Mouse (Mus musculus): ENCODE measurements around the gene Kctd17.

Gene Kctd17

DNA sequence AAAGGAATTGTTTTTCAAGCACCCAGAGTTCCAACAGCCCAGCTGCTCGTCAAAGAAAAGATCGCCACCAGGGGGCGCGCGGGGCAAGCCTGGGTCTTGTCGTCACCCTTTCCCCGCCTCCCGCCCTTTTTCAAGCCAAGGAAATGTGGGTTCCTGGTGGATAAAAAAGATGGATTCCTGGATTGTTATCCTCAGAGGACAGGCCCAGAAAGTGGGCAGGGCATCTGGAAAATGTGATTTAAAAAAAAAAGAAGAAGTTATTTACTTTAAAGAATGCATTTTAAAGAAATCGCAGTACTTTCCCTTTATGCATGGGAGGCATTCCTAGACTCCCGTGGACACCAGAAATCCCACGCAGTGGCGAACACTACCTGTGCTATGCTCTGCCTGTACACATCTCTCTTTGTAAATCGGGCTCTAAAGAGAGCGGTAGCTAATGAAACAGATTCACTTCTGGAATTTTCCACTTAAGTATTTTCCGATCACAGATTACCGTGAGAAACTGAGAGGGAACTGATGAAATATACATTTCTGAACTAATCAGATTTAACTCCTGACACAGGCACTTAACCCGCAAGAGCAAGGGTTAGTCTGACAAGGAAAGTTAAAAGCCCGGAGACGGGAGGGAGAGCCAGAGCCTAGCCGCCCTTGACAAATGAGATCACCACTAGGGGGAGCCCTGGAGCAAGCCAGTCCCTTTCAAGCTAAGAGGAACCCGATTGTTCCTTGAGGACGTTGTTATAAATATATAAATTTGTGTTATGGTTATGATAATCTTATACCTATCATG, 19.6 kb downstream of the Kctd17 start:
- 1% methylated on average over 22 of the region's 22 CpGs for WGBS

DNA sequence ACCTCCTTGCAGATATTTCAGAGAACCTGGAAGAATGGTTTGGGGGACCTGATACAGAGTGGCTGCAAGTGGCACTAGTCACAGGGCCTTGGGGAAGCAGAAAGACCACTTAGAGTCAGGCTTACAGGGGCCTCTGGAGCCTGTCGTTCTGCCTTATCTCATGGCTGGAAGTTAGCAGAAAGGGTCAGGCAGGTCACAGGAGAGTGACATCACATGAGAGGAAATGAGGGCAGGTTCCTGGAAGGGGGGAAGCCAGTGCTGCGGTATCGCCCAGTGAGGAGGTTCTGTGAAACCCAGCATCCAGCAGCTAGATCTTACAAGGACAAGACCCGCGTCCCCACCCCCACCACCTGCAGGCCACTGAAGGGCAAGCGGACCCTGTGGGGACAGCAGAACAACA, 20.8 kb downstream of the Kctd17 start:
- 81% methylated on average over 6 of the region's 6 CpGs for WGBS

DNA sequence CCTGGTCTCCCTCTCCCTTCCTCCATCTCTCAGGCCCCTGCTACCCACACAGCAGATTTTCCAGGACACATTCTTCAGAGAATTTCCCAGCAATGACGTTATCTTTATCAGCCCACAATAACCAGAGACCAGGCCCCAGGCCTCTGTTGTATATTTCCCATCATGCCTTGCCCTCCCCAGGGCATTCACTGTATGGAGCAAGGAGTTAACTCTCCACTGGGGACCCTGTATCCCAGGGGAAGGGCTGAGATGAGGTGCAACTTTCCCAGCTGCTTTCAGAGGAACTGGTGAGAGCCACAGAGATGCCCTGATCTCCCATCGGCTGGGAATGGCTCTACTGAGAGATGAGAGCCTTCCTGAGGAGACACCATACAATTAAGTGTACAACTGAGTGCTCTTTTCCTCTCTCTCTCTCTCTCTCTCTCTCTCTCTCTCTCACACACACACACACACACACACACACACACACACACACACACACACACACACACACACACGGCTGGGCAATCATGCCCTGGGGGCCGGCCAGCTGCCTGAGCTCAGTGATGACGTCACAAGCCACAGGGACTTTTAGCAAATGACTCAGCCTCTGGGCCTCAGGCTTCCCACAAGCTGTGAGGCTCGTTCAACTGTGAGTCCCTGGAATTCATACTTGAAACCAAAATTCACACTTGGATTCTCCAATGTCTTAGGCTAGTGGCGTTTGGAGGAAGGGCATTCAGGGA, 21.5 kb downstream of the Kctd17 start:
- WGBS: 31% methylated on average over 7 of the region's 7 CpGs

DNA sequence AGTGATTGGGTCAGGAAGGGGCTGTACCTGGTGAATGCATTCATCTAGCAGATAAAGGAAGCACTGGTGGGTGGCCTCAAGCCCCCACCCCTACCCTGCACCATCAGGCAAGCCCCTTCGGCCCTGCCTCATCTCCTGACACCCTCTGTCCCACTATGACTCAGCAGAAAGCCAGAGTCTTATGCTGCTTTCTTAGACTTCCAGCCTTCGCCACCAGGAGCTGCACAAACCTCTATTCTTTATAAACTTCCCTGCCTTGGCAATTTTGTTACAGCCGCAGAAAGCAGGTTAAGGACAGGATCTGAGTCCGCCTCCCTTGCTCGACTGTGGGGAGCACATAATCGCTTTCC, 22.0 kb downstream of the Kctd17 start:
- 83% methylated on average over 6 of the region's 6 CpGs for WGBS

DNA sequence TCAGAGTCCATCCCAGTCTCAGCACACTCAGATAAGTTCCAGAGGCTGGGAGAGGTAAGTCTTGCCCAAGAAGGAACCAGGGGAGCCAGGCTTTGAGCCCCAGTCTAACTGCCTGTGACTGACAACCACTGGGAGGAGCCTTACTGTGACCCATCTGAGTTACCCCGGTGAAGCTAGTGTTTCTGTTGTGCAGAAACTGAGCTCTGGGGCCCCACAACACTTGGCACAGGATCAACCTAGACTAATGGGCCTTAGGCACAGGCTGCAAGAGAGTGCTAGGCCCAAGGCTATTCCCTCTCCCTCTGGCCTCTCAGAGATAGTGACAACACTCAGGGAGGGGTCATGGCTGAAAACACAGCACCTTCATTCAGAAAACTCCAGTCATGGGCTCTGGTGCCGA, 22.8 kb downstream of the Kctd17 start:
- 68% methylated on average over 2 of the region's 2 CpGs for WGBS

DNA sequence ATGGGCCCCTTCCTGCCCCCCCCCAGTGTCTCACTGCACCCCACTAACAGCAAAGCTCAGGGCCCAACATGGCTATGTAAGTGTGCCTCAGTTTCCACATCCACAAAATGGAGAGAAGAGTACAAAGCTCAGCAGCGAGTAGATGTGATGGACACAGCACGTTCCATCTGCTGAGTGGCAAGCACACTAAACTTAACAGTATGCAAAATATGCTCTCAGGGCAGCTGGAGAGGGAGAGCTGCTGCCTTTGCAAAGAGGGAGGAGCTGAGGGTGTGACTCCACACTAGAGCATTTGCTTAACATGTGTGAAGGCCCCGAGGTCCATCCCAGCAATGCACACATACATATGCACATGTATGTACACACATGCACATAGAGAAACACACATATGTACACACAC, 24.6 kb downstream of the Kctd17 start:
- 68% methylated on average over 3 of the region's 3 CpGs for WGBS

DNA sequence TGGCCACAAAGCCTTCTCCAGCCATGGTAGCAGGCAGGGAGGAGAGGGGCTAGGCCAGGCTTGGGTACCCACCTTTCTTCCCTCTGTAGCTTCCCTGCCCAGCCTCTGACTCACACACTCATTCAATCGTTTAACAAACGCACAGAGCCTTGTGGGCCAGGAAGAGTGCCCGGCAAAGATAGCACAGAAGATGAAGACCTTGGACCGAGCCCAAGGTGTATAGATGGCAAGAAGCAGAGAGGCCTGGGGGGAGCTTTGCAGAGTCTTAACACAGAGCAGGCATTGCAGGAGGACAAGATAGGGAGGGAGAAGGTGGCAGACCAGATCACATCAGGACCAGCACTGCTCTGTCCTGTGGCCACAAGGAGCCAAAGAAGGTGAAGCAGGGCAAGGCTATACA, 26.8 kb downstream of the Kctd17 start:
- WGBS: 53% methylated on average over 4 of the region's 4 CpGs

DNA sequence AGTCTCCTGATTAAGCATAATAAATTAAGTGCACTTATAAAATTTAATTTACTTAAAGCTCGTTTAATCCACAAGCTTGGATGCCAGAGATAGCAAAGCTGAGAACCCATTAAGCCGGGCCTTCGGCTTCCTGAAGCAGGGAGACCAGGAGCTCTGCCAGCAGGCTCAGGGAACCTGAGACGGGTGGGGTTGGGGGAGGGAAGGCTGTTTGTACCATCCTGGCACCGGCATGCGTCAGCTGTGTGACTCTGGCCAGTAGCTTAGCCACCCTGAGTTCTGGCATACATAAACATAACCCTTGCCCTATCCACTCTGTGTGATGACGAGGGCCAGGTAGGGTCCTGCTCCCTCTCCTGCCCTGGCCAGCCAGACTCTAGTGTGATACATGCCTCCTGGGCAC, 27.7 kb downstream of the Kctd17 start:
- 59% methylated on average over 7 of the region's 7 CpGs for WGBS

DNA sequence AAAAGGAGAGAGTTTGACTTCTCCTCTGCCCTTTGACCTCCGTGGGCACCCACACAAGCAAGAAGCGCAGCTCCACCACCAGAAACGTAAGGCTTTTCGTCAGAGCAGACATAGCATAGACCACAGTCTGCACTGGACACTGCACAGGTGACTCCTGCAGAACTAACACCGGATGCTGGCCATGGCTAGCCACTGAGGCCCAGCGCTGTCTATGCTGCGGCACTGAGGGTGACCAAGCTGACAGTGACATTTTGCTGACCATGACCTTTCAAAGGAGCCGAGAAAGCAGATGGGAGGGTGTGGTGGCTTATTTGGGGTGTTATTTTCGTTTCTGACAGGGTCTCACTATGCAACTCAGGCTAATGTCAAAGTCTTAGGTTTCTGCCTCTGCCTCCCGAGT, 28.8 kb downstream of the Kctd17 start:
- WGBS: 81% methylated on average over 10 of the region's 10 CpGs

DNA sequence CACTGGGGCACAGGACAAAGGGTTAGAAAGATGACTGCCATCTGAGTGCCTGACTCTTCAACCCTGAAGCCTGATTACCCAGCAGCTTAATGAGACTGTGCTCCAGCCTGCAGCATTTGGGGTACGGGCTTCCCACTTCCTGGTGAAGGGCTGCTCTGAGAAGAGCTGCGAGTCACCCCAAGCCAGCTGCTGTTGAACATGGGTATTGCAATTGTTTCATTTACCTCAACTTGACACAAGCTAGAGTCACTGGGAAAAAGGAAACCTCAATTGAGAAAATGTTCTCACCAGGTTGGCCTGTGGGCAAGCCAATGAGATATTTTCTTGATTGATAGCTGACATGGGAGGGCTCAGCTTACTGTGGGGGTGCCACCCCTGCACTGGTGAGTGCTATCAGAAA, 34.6 kb downstream of the Kctd17 start:
- 67% methylated on average over 2 of the region's 2 CpGs for WGBS

DNA sequence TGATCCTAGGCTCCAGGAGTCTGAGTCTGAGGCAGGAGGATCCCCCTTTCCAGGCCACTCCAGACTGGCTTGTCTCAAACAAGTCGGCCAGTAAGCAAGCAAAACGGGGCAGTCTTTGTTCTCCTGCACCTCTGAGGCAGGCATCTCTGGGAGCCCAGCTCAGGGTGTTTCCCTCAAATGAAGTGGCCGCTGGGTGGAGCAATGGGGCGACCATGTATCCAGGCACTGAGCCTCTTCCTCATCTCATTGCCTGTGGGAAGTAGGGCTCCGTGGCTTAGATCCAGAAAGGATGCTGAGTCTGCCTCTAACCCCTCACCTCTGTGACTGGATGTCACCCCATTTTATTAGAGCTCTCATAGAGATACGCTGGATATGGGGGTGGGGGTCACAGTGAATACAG, 38.4 kb downstream of the Kctd17 start:
- WGBS: 67% methylated on average over 6 of the region's 6 CpGs

DNA sequence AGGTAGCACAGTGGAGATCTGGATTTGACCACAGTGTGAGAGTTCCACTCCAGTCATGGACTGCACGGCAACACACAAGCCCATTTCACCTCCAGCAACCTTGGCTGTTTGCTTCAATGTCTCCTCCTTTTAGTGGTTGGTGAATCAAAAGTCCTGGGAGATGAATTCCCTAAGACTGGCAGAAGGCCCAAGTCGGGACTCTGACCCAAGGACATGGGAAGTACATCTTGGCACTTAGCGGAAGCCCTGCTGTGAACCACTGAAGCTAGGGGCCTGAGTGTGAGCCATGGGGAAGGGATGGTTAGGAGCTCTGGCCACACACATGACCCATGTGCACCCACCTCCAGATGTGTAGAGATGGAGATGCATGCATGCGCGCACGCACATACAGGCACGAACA, 39.2 kb downstream of the Kctd17 start:
- 88% methylated on average over 7 of the region's 7 CpGs for WGBS

DNA sequence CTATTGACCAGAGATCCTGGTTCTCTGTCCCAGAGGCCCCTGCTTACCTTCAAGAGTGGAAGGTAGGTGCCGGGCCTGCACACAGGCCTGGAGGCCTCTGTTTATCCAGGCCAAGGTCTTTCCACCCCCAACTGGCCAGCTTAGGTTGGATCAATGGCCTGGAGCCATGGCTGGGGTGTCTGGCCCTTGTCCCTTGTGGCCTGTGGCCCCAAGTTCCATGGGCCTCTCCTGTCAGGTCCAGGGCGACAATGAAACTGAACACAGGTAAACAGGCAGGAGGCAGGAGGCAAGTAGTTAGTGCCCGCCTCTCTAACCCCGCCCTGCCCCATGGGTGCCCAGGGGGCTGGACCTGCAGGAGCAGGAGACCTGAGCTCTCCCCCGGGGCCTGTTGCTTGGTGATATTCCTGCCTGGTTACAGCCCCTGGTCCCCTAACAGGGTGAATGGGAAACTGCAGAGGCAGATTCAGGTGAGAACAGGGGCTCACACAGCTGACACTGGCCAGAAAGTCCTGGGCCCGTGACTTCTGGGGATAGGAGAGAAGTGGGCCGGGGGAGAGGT, 40.1 kb downstream of the Kctd17 start, which contains the start of gene Tmprss6:
Tmprss6 (minus strand) TSS at position 256 of the 559 bp plus-strand sequence.
- WGBS: 89% methylated on average over 7 of the region's 7 CpGs

DNA sequence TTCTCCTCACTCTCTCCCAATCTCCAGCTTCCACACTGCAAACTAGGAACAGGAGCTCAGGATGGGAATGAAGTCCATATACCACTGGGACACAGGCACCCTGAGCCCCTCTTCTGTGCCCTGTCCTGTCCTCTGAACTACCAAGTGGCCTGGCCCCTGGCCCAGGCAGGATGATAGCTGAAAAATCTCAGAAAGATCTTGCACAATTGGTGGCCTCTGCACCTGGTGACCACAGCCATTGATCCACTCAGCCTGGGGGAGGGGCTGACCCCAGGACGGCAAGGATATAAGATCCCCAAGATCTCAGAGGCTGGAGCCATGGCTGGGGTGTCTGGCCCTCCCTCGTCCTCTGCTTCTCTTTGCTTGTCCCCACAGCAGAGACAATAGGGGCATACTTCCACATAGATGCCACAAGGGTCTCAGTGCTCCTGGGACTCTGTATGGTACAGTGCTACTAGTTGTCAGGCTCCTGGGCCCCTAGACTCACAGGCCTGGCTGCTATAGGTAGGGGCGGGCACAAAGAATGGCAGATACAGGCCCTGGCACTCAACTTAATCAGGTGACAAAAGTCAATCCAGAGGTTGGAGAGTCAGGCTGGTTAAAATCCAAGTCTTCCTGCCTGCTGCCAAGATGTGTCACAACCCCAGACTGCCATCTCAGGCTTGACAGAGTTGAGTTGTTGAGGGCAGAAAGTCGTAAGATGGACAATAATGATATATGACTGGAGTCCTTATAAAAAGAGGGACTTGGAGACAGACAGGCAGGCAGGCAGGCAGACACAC, 42.3 kb downstream of the Kctd17 start:
- WGBS: 76% methylated on average over 4 of the region's 4 CpGs

DNA sequence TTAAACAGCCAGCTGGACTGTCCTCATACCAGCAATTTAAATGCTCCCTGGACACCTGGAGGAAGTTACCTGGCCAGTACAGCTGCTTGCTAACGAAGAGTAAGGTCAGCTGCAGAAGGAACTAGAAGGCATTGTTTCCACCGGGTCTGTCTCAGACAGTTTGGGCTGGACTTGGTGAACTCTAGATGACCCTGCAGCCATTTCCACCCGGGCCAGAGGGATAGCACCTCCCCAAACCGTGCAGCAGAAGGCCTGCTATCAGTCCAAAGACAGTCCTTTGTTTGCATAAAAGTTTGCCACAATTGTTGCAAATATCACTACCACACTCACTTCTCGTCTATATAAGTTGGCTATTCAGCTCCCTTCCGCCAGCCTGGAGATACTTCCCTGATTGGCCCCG, 43.5 kb downstream of the Kctd17 start:
- 72% methylated on average over 7 of the region's 7 CpGs for WGBS

DNA sequence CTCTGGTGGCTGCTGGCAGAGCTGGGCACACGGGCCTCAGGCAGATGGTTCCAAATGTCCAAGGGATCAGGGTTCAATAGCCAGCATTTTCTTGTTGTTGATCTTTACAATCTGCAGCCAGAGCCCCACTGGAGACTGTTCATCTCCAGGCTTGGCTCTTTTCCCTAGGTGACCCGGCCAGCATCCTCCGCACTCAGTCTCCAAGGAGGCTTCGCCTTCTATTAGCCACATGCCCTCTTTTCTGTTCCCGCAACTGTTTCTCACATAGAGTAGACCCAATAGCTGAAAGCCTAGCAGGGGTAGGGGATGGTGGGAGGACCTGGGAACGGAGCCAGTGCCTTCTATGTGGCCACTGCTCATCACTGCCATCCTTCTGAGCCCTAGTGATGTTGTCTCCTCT, 45.1 kb downstream of the Kctd17 start:
- WGBS: 64% methylated on average over 6 of the region's 6 CpGs

DNA sequence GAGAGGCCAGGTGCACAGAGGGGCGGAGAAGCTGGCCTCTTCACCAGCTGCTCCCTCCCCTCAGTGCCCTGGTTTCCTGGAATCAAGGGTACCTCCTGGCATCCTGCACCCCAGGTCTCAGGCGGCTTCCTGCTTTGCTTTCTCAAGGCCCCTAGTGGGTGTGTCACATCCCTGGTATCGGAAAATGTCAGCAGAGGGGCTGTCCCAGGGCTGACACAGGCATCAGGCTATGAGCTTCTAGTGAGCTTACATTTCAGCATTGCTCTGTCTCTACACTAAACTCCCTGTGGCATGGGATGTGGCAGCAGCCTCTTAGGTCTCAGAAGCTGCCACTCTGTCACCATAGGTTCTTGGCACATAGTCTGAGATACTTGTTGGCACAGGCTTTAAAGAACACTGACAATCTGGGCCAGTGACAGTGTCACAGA, 47.3 kb downstream of the Kctd17 start:
- 72% methylated on average over 3 of the region's 3 CpGs for WGBS

DNA sequence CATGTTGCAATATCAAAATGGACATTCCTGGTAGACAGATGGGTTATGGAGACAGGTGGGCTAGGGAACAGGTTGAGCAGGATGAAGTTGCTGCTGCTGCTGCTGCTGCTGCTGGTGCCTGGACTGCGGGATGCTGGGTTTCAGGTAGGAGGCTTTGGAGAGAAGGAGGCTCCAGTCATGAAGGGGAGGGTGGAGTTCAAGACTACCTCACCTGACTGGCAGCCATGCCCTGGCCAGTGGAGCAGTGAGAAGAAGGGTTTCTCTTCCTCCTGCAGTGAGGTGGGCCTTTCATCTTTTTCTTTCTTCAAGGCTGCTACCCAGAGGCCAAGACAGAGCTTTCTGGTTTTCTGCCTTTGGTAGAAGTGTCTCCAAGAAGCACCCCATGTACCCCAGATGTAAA, 48.5 kb downstream of the Kctd17 start:
- 87% methylated on average over 1 of the region's 1 CpGs for WGBS

DNA sequence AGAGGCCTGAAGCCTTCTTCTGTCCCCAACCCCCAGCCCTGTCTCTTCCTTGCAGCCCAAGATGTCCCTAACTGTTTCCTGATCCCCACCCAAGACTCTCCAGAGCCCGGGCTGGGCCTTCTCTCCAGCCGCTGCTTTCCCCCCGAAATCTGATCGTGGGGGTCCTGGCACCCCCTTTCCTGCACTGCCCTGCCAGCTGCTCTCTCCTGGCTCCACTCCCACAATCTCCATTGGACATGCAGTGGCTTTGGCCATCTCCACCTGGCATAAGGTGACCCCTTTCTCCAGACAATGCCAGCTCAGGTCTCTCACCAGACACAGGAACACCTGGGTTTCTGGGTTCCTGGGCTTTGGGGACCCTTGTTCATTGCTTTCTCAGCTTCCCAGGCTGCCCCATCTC, 49.7 kb downstream of the Kctd17 start:
- 89% methylated on average over 4 of the region's 4 CpGs for WGBS

DNA sequence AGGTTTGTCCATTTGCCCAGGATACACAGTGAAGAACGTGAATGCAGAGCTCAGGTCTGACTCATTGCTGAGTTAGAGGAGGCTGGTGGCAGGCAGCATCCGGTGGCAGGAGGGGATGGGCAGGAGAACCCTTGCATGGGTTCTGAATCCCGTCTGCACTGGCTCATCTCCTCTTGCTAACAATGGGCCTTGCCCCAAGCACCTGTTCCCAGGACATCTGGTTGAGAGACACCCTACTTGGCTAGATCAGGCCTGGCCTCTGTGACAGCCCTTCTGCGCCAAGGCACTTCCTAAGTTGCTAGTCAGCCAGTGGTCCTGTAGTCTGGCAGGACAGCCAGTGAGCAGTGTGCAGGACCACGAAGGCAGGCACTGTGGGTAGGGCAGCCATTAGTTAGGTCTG, 51.1 kb downstream of the Kctd17 start:
- 55% methylated on average over 5 of the region's 5 CpGs for WGBS

DNA sequence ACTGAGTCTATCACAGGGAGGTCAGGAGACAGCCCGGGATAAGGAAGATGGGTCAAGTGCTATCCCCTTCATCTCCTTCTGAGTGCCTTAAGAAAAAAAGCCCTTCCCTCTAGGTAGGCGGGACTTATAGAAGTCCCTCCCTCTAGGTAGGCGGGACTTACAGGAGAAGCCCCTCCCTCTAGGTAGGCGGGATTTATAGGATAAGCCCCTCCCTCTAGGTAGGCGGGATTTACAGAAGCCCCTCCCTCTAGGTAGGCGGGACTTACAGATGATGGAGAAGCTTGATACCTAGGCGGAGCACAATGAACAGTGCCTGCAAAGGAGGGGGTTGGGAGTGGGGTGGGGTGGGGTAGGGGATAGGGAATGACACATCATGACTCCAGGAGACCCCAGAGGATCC, 51.7 kb downstream of the Kctd17 start:
- 77% methylated on average over 7 of the region's 7 CpGs for WGBS

DNA sequence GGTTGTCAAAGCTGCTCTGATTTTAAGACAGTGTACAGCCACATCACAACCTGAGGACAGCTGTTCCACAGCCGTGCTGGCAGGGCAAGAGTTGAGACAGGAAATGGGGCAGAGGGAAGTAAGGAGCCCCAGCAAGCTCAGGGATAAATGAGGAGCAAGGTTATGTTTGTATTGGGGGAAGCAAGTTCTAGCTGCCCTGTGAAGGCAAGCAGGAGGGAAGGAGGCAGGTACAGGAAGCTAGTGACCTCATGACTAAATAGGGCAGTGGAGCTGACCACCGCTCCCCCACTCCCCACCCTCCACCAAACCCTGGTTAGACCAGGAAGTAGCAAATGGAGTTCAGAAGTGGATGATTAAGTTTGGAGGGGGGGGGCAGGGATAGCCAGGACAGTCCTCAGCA, 52.6 kb downstream of the Kctd17 start:
- WGBS: 72% methylated on average over 2 of the region's 2 CpGs

All from cerebral cortex, adult 2 months (tissue).